Comparison of ENCODE assay signal across 33 mouse cellular contexts in the genomic region with DNA sequence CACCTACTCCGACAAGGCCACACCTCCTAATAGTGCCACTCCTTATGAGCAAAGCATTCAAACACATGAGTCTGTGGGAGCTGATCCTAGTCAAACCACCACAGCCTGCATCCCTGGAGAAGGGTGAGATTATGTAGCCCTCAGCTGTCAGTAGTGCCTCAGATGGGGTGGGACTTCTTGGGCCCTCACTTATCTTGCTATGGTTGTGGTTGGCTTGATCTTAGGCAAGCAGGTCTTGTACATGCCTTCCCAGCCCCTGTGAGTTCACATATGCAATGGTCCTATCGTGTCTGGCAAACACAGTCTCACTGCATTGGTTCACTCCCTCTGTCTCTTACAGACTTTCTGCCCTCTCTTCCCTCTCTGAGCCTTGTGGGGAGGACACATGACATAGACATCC. TPM values are rescaled to one million over a fixed set of nuclear protein-coding genes. Genes with fewer than 3 reads are reported as not detected.
DNase-seq lines count a peak whose midpoint lies in the region; ATAC-seq and TF ChIP-seq lines count a peak whose summit lies in the region.
"Had no signal": no experiment of that assay in that cellular context is flagged by ENCODE, and none has a peak within 500 bp of the region (broad histone marks: within the 10 kb centered on the region; RNA-seq: fewer than 3 reads in every experiment).

No protein-coding gene starts in this region.

- H3K36me3 ChIP-seq in liver, embryonic 13.5 days: no peaks in the 10 kb centered on the region
- H3K36me3 ChIP-seq in stomach, postnatal 0 days (ENCODE audit: control insufficient read depth, insufficient read depth, low read length): no peaks in the 10 kb centered on the region
- no peaks in the 10 kb centered on the region for H3K36me3 ChIP-seq in limb, embryonic 10.5 days
- H3K36me3 ChIP-seq: embryonic facial prominence, embryonic 12.5 days; embryonic facial prominence, embryonic 15.5 days; G1E; heart, embryonic 10.5 days; heart, embryonic 13.5 days had no signal

- H3K9ac ChIP-seq in liver, embryonic 13.5 days: no peak overlapping the region
- no peak overlapping the region for H3K9ac ChIP-seq in stomach, postnatal 0 days (ENCODE audit: low read length)
- H3K9ac ChIP-seq: embryonic facial prominence, embryonic 12.5 days; embryonic facial prominence, embryonic 15.5 days; forebrain, postnatal 0 days; heart, embryonic 13.5 days; hindbrain, embryonic 14.5 days had no signal

- TF ChIP-seq CTCF in stomach, postnatal 0 days (IDR thresholded peaks at IDR 0.05; ENCODE audit: low read depth): no peak

- H3K4me2 ChIP-seq in liver, embryonic 13.5 days: no peak overlapping the region
- no peak overlapping the region for H3K4me2 ChIP-seq in stomach, postnatal 0 days (replicated peaks; ENCODE audit: low read depth)
- H3K4me2 ChIP-seq: embryonic facial prominence, embryonic 12.5 days; embryonic facial prominence, embryonic 15.5 days; heart, embryonic 13.5 days; hindbrain, embryonic 14.5 days had no signal

- no peak overlapping the region for H3K4me3 ChIP-seq in liver, embryonic 13.5 days (replicated peaks)
- no peak overlapping the region for H3K4me3 ChIP-seq in stomach, postnatal 0 days (ENCODE audit: low read depth, low read length)
- H3K4me3 ChIP-seq in limb, embryonic 10.5 days: no peak overlapping the region
- H3K4me3 ChIP-seq: embryonic facial prominence, embryonic 12.5 days; embryonic facial prominence, embryonic 15.5 days; gastrocnemius, adult 2 months; heart, adult 2 months; heart, embryonic 10.5 days; heart, embryonic 13.5 days had no signal

- no peaks in the 10 kb centered on the region for H3K4me1 ChIP-seq in liver, embryonic 13.5 days (replicated peaks)
- no peaks in the 10 kb centered on the region for H3K4me1 ChIP-seq in stomach, postnatal 0 days (replicated peaks; ENCODE audit: control insufficient read depth, insufficient read depth)
- H3K4me1 ChIP-seq in limb, embryonic 10.5 days: no peaks in the 10 kb centered on the region
- H3K4me1 ChIP-seq: embryonic facial prominence, embryonic 12.5 days; embryonic facial prominence, embryonic 15.5 days; heart, embryonic 10.5 days; heart, embryonic 13.5 days had no signal

- no peak overlapping the region for H3K27ac ChIP-seq in liver, embryonic 13.5 days
- no peak overlapping the region for H3K27ac ChIP-seq in stomach, postnatal 0 days (replicated peaks)
- no peak overlapping the region for H3K27ac ChIP-seq in limb, embryonic 10.5 days
- H3K27ac ChIP-seq: embryonic facial prominence, embryonic 12.5 days; embryonic facial prominence, embryonic 15.5 days; gastrocnemius, adult 2 months; heart, adult 2 months; heart, embryonic 10.5 days; heart, embryonic 13.5 days; hindbrain, embryonic 14.5 days; hindbrain, postnatal 0 days had no signal

- TF ChIP-seq EP300 in stomach, postnatal 0 days (optimal IDR thresholded peaks at IDR 0.05): no peak

- DNase-seq in liver, embryonic 13.5 days: no peak
- DNase-seq in liver (no peak), MN1 (ENCODE audit: low spot score) (no peak)
- DNase-seq in stomach, postnatal 0 days (ENCODE audit: low spot score): no peak
- no peak for DNase-seq in limb, embryonic 10.5 days (ENCODE audit: low spot score)
- DNase-seq: adrenal gland, adult 8-10 months; adrenal gland, postnatal 25 days; B cell, adult 2 months; cerebellum, adult 11-12 months; cerebellum, adult 9-10 months; cerebellum, postnatal 25 days; forebrain, postnatal 0 days; gastrocnemius, adult 2 months; gastrocnemius, postnatal 25 days; heart, adult 2 months; heart, postnatal 14 days; heart, postnatal 4 days had no signal

- WGBS in liver, embryonic 13.5 days (ENCODE audit: insufficient replicate concordance): 48% methylated on average over 2 of the region's 2 CpGs
- WGBS in stomach, postnatal 0 days: 69% methylated on average over 2 of the region's 2 CpGs
- WGBS in limb, embryonic 10.5 days: 87% methylated on average over 2 of the region's 2 CpGs

- 0 out of 2 replicates have a peak, but pooled peaks have one; percentile 26 for ATAC-seq in liver, embryonic 13.5 days (ENCODE audit: low read depth)
- peak; percentile 63 for ATAC-seq in megakaryocyte progenitor cell, adult 5-6 weeks (replicated peaks; ENCODE audit: poor library complexity)
- peak; percentile 61; the same call in 1 of the 2 replicates for ATAC-seq in stomach, postnatal 0 days (ENCODE audit: low FRiP score, low TSS enrichment)
- ATAC-seq: activated CD4-positive, CD25-positive, alpha-beta regulatory T cell, adult 4 months; forebrain, embryonic 14.5 days; forebrain, postnatal 0 days; hindbrain, postnatal 0 days; inflammation-experienced regulatory T-cells, adult 6 months had no signal

- no peaks in the 10 kb centered on the region for H3K27me3 ChIP-seq in liver, embryonic 13.5 days
- no peaks in the 10 kb centered on the region for H3K27me3 ChIP-seq in stomach, postnatal 0 days (ENCODE audit: control insufficient read depth, insufficient read depth, low read length)
- no peaks in the 10 kb centered on the region for H3K27me3 ChIP-seq in limb, embryonic 10.5 days (ENCODE audit: low read depth, poor library complexity, severe bottlenecking)
- H3K27me3 ChIP-seq: embryonic facial prominence, embryonic 12.5 days; embryonic facial prominence, embryonic 15.5 days; heart, embryonic 13.5 days had no signal

- H3K9me3 ChIP-seq in liver, embryonic 13.5 days (replicated peaks): 0 out of 2 replicates have a peak, but pooled peaks cover 5% of the 10 kb centered on the region
- no peaks in the 10 kb centered on the region for H3K9me3 ChIP-seq in stomach, postnatal 0 days (ENCODE audit: control insufficient read depth, low read length)
- H3K9me3 ChIP-seq in limb, embryonic 10.5 days (replicated peaks): no peaks in the 10 kb centered on the region; the same call in 1 of the 2 replicates
- H3K9me3 ChIP-seq: embryonic facial prominence, embryonic 15.5 days had no signal

RNA-seq across cellular contexts. Expression of a gene that starts 6.9 kb away (rescaled TPM):
- polyA plus RNA-seq in liver, embryonic 13.5 days (2015; fragmentation: Nextera tagmentation; extraction: Ambion mirVana): 15.9 TPM in 2 replicates
- total RNA-seq in megakaryocyte progenitor cell, adult 5-6 weeks (2015): 15.6 and 22.7 TPM in 2 replicates
- 33.4 and 36.9 TPM in 2 replicates for total RNA-seq in megakaryocyte progenitor cell, adult 5-6 weeks (2017)
- 22.1 and 23.3 TPM in 2 replicates for polyA plus RNA-seq in stomach, postnatal 0 days (2015; fragmentation: Nextera tagmentation; extraction: Ambion mirVana)
- polyA plus RNA-seq in limb, embryonic 10.5 days (2016; fragmentation: Nextera tagmentation; extraction: Ambion mirVana): 52.2 and 55.3 TPM in 2 replicates

RNA-seq across cellular contexts. Expression of a gene that starts 7.3 kb away (rescaled TPM):
- 0.09 and 0.13 TPM in 2 replicates for polyA plus RNA-seq in liver, embryonic 13.5 days (2015; fragmentation: Nextera tagmentation; extraction: Ambion mirVana)
- total RNA-seq in megakaryocyte progenitor cell, adult 5-6 weeks (2015): 0.42 and 0.67 TPM in 2 replicates
- total RNA-seq in megakaryocyte progenitor cell, adult 5-6 weeks (2017): 0.51 and 1.7 TPM in 2 replicates
- polyA plus RNA-seq in stomach, postnatal 0 days (2015; fragmentation: Nextera tagmentation; extraction: Ambion mirVana): 0.27 and 0.33 TPM in 2 replicates
- polyA plus RNA-seq in limb, embryonic 10.5 days (2016; fragmentation: Nextera tagmentation; extraction: Ambion mirVana): 0.29 and 0.53 TPM in 2 replicates
- total RNA-seq: granulocyte monocyte progenitor cell, adult 5-6 weeks; heart, adult 2 months; heart, postnatal 14 days; hindbrain, postnatal 0 days had no signal
- polyA plus RNA-seq: activated CD4-positive, CD25-positive, alpha-beta regulatory T cell, adult 4 months; frontal cortex, adult 2 months; G1E; heart, adult 2 months; inflammation-experienced regulatory T-cells, adult 6 months had no signal

RNA-seq across cellular contexts. Expression of a gene that starts 22.9 kb away (rescaled TPM):
- 0.08 and 0.10 TPM in 2 replicates for polyA plus RNA-seq in liver, embryonic 13.5 days (2015; fragmentation: Nextera tagmentation; extraction: Ambion mirVana)
- total RNA-seq in megakaryocyte progenitor cell, adult 5-6 weeks (2015): not detected in 2 replicates
- total RNA-seq in megakaryocyte progenitor cell, adult 5-6 weeks (2017): not detected in 2 replicates
- 1.5 TPM in 2 replicates for polyA plus RNA-seq in stomach, postnatal 0 days (2015; fragmentation: Nextera tagmentation; extraction: Ambion mirVana)
- 0.03 TPM in 1 of 2 replicates, not detected in the other for polyA plus RNA-seq in limb, embryonic 10.5 days (2016; fragmentation: Nextera tagmentation; extraction: Ambion mirVana)
- total RNA-seq: adrenal gland, postnatal 25 days; common myeloid progenitor, adult 5-6 weeks; forebrain, postnatal 0 days; granulocyte monocyte progenitor cell, adult 5-6 weeks had no signal
- polyA plus RNA-seq: activated CD4-positive, CD25-positive, alpha-beta regulatory T cell, adult 4 months; forebrain, embryonic 11.5 days; forebrain, postnatal 0 days; G1E; heart, embryonic 13.5 days; hindbrain, embryonic 11.5 days; inflammation-experienced regulatory T-cells, adult 6 months had no signal
